Mouse (Mus musculus) CD4-positive naive resting alpha-beta T cell, adult 57 days (primary cell): ENCODE data around the gene Fam186a. TPM values are rescaled to one million over a fixed set of nuclear protein-coding genes. Genes with fewer than 3 reads are reported as not detected.

ENCODE experiments used
- total RNA-seq: library from RNA; stranded (reverse); gene quantifications from one replicate; pipeline ENCODE4 v1.2.4, GENCODE M21; 2023

Fam186a gene
- not detected for total RNA-seq

DNA sequence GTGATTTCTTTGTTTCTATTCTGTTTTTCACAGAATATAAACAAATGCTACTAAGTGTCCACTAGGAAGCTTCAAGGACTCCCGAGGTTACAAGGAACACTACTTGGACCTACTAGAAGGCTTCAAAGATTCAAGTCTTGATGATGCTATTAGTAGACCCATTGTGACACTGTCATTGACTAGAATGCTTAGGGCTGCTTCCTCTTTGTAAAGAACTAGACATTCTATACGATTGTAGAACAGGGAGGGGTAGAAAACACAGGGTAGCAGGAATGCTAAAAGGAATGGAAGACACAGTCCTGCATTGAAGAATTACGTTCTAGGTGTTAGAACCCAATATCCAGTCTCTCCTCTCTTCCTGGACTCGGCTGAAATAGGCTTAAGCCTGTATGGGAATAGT is at the start of gene Fam186a:
Gene Fam186a (minus strand): TSS at position 101 of the 400 bp plus-strand sequence.

DNA sequence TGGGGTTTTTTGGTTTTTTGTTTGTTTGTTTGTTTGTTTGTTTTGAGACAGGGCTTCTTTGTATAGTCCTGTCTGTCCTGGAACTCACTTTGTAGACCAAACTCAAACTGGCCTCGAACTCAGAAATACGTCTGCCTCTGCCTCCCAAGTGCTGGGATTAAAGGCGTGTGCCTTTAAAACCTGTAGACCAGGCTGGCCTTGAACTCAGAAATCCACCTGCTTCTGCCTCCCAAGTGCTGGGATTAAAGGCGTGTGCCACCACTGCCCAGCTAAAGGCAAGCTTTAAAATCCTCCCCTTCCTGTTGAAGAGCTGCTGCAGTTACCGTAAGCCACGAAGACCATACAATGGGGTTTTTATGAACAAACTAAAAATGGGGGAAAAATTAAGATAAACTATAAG is 2.9 kb upstream of the Fam186a start, which contains the start of gene Larp4:
Gene Larp4 (plus strand): TSS at position 301 of the 400 bp plus-strand sequence.

DNA sequence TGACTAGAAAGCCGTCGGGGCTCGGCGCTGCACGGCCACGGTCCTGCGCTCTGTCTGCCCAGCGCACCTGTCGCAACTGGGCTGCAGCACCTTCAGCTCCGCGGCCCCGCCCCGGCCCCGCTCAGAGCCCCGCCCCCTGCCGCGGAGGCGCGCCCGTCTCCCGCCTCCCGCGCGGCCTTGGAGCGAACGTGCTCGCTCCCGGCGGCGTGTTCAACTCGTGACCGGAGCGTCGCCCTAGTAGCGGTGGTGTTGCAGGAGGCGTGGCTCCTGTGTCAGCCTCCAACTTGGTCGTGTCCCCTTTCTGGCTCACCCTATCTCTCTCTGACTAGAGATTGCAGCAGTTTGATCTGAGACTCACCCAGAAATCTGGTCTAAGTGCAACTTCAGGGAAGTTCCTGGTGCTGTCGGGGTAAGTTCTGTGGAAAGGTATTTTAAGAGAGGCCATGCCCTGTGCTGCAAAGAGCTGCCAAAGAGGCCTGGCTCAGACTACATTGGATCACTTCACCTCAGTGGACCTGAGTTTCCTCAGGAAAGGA is 91.5 kb downstream of the Fam186a start, which contains the start of gene Lima1:
Gene Lima1 (minus strand): TSS at position 123 of the 536 bp plus-strand sequence.

Other genes starting within 250 kb of the Fam186a start
- 1.1 TPM for gene Gpd1, start 249.5 kb downstream of the Fam186a start, total RNA-seq
- 52.7 TPM for gene Cox14, start 241.4 kb downstream of the Fam186a start, total RNA-seq
- 61.0 TPM for gene Cers5, start 194.2 kb downstream of the Fam186a start, total RNA-seq
- gene Lima1, start 91.6 kb downstream of the Fam186a start, total RNA-seq = 2.7 TPM
- 53.3 TPM for gene Larp4, start 3.0 kb upstream of the Fam186a start, total RNA-seq
- 89.1 TPM for gene Dip2b, start 71.6 kb upstream of the Fam186a start, total RNA-seq